Mouse (Mus musculus) hindbrain, embryonic 10.5 days (tissue): Measurements from ENCODE around the gene Tex44. TPM values are rescaled to one million over a fixed set of nuclear protein-coding genes. Genes with fewer than 3 reads are reported as not detected.
"Not testable (repeated sequence)": the region's sequence is repeated elsewhere in the genome, so short reads cannot be mapped to it uniquely, and the experiment has no call there.

ENCODE experiments used
- DNase-seq: peaks from one replicate; pipeline ENCODE4 v3.0.0-alpha.2; 2017; ENCODE audit warnings: low spot score
- H3K27ac ChIP-seq: fragments of 300-500 bp; sonication (generic); 2 replicates; pipeline ENCODE4 v1.5.1; 2016; ENCODE audit warnings: mild to moderate bottlenecking, moderate library complexity
- H3K27me3 ChIP-seq: fragments of 300-500 bp; sonication (generic); 2 replicates; pipeline ENCODE4 v1.6.1; 2016; ENCODE audit warnings: mild to moderate bottlenecking; ENCODE audit not compliant: poor library complexity, insufficient read depth, severe bottlenecking
- H3K36me3 ChIP-seq: fragments of 300-500 bp; sonication (generic); 2 replicates; pipeline ENCODE4 v1.6.1; 2016; ENCODE audit warnings: mild to moderate bottlenecking, moderate library complexity
- H3K4me1 ChIP-seq: fragments of 300-500 bp; sonication (generic); replicated peaks from 2 replicates; pipeline ENCODE4 v1.6.1; 2016; ENCODE audit warnings: mild to moderate bottlenecking
- H3K4me3 ChIP-seq: fragments of 300-500 bp; sonication (generic); 2 replicates; pipeline ENCODE4 v1.5.1; 2016; ENCODE audit warnings: mild to moderate bottlenecking, moderate library complexity
- H3K9me3 ChIP-seq: fragments of 300-500 bp; sonication (generic); 2 replicates; pipeline ENCODE4 v1.6.1; 2016; ENCODE audit warnings: mild to moderate bottlenecking, moderate library complexity
- WGBS: fragments of 180-500 bp; shearing (Covaris S2); methylation state at CpG from one replicate; pipeline ENCODE4 v1.1.7; 2016; 5-methylcytosine and 5-hydroxymethylcytosine counted together
- polyA plus RNA-seq: library from polyadenylated mRNA; unstranded; fragments of >200 nt; fragmentation: Nextera tagmentation; extraction: Ambion mirVana; gene quantifications from 2 replicates; pipeline ENCODE4 v1.2.1, GENCODE M21; 2016

Tex44 gene
- polyA plus RNA-seq, 1 experiment from 2014 or later = not detected

DNA sequence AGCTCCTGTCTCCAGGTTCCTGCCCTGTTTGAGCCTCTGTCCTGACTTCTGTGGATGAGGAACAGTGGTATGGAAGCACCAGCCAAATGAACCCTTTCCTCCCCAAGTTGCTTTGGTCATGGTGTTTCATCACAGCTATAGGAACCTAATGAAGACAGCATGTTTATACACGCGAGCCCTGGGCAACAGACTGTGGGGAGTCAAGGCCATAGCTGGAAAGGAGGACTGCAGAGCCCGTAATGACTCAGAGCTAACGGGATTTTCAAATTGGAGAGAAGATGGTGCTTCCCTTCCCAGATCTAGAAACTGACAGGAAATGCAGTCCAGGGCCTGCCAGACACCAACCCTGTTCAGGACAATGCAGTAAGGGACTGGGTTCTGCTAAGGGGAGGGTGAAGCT, 33.2 kb downstream of the Tex44 start:
- Histone ChIP-seq H3K4me3 (no peak overlapping the region), H3K36me3 (no peaks in the 10 kb centered on the region), H3K27me3 (no peaks in the 10 kb centered on the region), H3K9me3 (peaks cover 5% of the 10 kb centered on the region; the same call in 1 of the 2 replicates), H3K4me1 (peaks cover 7% of the 10 kb centered on the region), H3K27ac (no peak overlapping the region)
- no peak for DNase-seq
- 89% methylated on average over 4 of the region's 4 CpGs for WGBS

DNA sequence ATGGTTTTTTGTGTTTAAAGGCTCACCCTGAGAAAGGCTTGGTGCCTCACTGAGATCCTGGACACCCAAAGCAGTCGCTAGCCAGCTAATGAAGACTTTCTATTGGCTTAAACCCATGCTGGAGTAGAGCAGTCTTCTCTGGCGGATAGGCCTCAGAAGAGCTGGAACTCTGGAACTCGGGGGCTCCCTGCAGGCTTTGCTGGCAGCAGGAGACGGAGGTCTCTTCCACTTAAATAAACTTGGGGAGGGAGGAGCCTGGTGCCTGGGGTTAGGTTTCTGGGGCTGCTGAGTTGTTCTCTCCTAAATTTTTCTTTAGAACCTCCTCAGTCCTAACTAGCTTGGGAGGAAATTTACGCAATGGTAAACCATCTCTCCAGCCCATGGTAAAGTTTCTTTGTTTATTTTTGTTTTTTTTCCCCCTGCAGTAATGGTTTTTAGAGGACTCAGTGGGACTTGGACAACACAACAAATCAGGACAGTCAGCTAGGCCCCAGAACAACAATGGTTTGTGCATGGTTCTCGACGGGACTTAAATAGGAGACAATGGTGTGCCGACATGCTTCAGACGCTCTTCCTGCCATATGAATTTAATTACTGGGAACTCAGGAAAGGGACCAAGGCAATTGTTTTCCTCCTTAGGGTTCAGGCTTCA, 38.2 kb downstream of the Tex44 start:
- no peak overlapping the region for H3K4me3 ChIP-seq
- H3K27me3 ChIP-seq = no peaks in the 10 kb centered on the region
- no peaks in the 10 kb centered on the region for H3K36me3 ChIP-seq
- H3K27ac ChIP-seq = peak overlapping the region; percentile 91
- H3K4me1 ChIP-seq = peaks cover 19% of the 10 kb centered on the region
- H3K9me3 ChIP-seq = peaks cover 5% of the 10 kb centered on the region; the same call in 1 of the 2 replicates
- DNase-seq = peak; percentile 43
- WGBS = 27% methylated on average over 9 of the region's 9 CpGs

DNA sequence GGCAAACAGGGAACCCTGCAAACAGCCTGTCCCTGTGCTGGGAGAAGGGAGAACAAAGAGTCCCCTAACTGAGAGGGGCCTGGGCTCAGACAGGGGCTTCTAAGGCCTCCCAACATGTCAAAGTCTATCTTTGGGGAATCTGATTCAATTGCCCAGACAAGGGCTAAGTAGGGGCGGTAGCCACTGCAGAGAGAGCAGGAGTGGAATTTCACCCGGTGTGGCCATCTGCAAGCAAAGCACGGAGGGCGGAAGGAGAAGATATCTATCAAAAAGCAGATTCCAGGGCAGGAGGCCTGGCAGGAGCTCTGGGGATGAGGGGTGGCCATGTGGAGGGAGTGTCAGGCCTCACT, 38.7 kb downstream of the Tex44 start:
- DNase-seq = peak; percentile 60

GRCm38 (mm10) chr1:86467416-86467815, 41.3 kb downstream of the Tex44 start:
- 88% methylated on average over 8 of the region's 8 CpGs for WGBS
- Histone ChIP-seq H3K9me3 (no peaks in the 10 kb centered on the region), H3K27ac (no peak overlapping the region)

More for the DNA sequence above, 38.7 kb downstream of the Tex44 start:
- H3K36me3 ChIP-seq = no peaks in the 10 kb centered on the region
- no peaks in the 10 kb centered on the region for H3K27me3 ChIP-seq
- peaks cover 5% of the 10 kb centered on the region; the same call in 1 of the 2 replicates for H3K9me3 ChIP-seq
- peaks cover 19% of the 10 kb centered on the region for H3K4me1 ChIP-seq
- 39% methylated on average over 4 of the region's 4 CpGs for WGBS
- peak overlapping the region; percentile 91 for H3K27ac ChIP-seq
- H3K4me3 ChIP-seq = no peak overlapping the region

GRCm38 (mm10) chr1:86469876-86470275, 43.7 kb downstream of the Tex44 start:
- WGBS = 96% methylated on average over 4 of the region's 4 CpGs
- H3K4me1 ChIP-seq = peaks cover 26% of the 10 kb centered on the region
- H3K27ac ChIP-seq = no peak overlapping the region
- H3K4me3 ChIP-seq = no peak overlapping the region
- no peaks in the 10 kb centered on the region for H3K9me3 ChIP-seq
- DNase-seq = no peak
- H3K27me3 ChIP-seq = no peaks in the 10 kb centered on the region
- H3K36me3 ChIP-seq = no peaks in the 10 kb centered on the region

More at GRCm38 (mm10) chr1:86467416-86467815, 41.3 kb downstream of the Tex44 start:
- peaks cover 33% of the 10 kb centered on the region for H3K4me1 ChIP-seq
- no peaks in the 10 kb centered on the region for H3K27me3 ChIP-seq
- no peak overlapping the region for H3K4me3 ChIP-seq
- no peak for DNase-seq
- H3K36me3 ChIP-seq = no peaks in the 10 kb centered on the region

GRCm38 (mm10) chr1:86470519-86471181, 44.5 kb downstream of the Tex44 start:
- no peaks in the 10 kb centered on the region for H3K27me3 ChIP-seq
- H3K36me3 ChIP-seq = no peaks in the 10 kb centered on the region
- H3K4me1 ChIP-seq = peaks cover 19% of the 10 kb centered on the region
- H3K9me3 ChIP-seq = no peaks in the 10 kb centered on the region
- H3K4me3 ChIP-seq = no peak overlapping the region
- peak overlapping the region; percentile 79 for H3K27ac ChIP-seq
- WGBS = 82% methylated on average over 12 of the region's 12 CpGs
- DNase-seq = no peak

DNA sequence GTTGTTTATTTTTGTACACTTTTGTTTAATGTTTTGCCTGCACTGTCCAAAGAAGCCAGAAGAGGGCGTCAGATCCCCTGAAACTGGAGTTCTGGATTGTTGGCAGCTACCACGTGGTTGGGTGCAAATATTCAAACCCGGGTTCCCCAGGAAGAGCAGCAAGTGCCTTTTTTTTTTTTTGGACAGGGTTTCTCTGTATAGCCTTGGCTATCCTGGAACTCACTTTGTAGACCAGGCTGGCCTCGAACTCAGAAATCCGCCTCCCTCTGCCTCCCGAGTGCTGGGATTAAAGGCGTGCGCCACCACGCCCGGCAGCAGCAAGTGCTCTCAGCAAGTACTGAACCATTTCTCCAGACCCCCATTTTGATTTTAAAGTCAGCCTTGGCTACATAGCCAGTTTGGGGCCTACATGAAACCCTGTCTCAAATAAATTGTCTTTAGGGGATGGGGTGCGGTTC, 45.4 kb downstream of the Tex44 start:
- not testable (repeated sequence) for H3K36me3 ChIP-seq, H3K9me3 ChIP-seq, DNase-seq, H3K27me3 ChIP-seq
- WGBS = 74% methylated on average over 11 of the region's 11 CpGs
- peaks cover 19% of the 10 kb centered on the region for H3K4me1 ChIP-seq
- H3K27ac ChIP-seq = peak overlapping the region; percentile 86
- 0 out of 2 replicates have a peak overlapping the region, but pooled peaks have one; percentile 39 for H3K4me3 ChIP-seq

DNA sequence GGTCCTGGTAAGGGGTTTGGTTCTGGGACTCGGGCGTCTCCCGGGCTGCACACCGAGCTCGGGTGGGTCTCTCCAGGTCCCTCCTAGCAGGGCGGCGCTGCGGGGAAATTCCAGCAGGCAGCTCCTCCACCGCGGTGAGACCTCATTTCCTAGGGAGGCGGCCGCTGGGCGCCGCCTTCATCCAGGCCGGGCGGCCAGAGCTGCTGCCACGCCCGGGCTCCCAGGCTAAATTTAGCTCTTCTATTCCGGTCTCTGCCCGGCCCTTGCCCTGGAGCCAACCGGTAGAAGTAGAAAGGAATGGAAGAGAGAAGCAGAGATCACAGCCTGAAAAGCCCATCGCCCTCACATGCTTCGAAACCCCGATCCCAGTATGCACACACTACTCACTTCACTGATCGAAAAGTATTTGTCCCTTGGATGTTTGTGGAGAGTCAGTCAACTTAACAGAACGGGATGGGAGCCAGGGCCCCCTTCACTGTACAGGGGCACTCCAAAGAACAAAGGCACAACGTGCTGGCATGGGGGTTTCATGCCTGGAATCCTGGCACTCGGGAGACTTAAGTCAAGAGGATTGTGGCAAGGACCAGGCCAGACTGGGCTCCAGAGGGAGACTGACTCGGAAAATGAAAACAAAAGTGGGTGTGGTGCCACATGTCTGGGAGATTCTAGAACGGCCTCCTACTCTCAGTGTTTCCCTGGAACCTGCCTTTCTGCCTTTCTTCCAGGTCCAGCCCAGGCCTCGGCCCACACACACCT, 46.2 kb downstream of the Tex44 start:
- Histone ChIP-seq H3K4me3 (peak overlapping the region; percentile 39), H3K36me3 (no peaks in the 10 kb centered on the region), H3K9me3 (no peaks in the 10 kb centered on the region), H3K4me1 (peaks cover 19% of the 10 kb centered on the region), H3K27me3 (no peaks in the 10 kb centered on the region), H3K27ac (peak overlapping the region; percentile 86)
- 25% methylated on average over 31 of the region's 31 CpGs for WGBS
- DNase-seq = peak; percentile 53

GRCm38 (mm10) chr1:86473109-86473760, 47.1 kb downstream of the Tex44 start:
- no peaks in the 10 kb centered on the region for H3K9me3 ChIP-seq
- H3K4me3 ChIP-seq = no peak overlapping the region
- no peak for DNase-seq
- no peaks in the 10 kb centered on the region for H3K36me3 ChIP-seq
- peak overlapping the region; percentile 86 for H3K27ac ChIP-seq
- peaks cover 19% of the 10 kb centered on the region for H3K4me1 ChIP-seq
- no peaks in the 10 kb centered on the region for H3K27me3 ChIP-seq
- 94% methylated on average over 18 of the region's 18 CpGs for WGBS

Other genes starting within 250 kb of the Tex44 start
- 3.4 and 4.0 TPM in 2 replicates for gene B3gnt7, start 123.5 kb upstream of the Tex44 start, polyA plus RNA-seq
- gene Ncl, start 66.9 kb upstream of the Tex44 start, polyA plus RNA-seq = 270 and 478 TPM in 2 replicates
- 0.12 TPM in 1 of 2 replicates, not detected in the other for gene Nmur1, start 101 bp upstream of the Tex44 start, polyA plus RNA-seq
- gene Ptma, start 100.4 kb downstream of the Tex44 start, polyA plus RNA-seq = 2,611 and 3,050 TPM in 2 replicates
- gene Pde6d, start 156.3 kb downstream of the Tex44 start, polyA plus RNA-seq = 75.1 and 87.1 TPM in 2 replicates
- 76.2 and 82.4 TPM in 2 replicates for gene Cops7b, start 156.6 kb downstream of the Tex44 start, polyA plus RNA-seq
- gene Nppc, start 244.2 kb downstream of the Tex44 start, polyA plus RNA-seq = 12.9 and 19.8 TPM in 2 replicates